ENCODE assay signal across 9 mouse cellular contexts in genomic region chr16:94632424-94632963, GRCm38 (mm10).
DNase-seq lines count a peak whose midpoint lies in the region; ATAC-seq and TF ChIP-seq lines count a peak whose summit lies in the region.
"Had no signal": no experiment of that assay in that cellular context is flagged by ENCODE, and none has a peak within 500 bp of the region (broad histone marks: within the 10 kb centered on the region; RNA-seq: fewer than 3 reads in every experiment).

No protein-coding gene starts in this region.

- ATAC-seq in heart, embryonic 14.5 days (ENCODE audit: insufficient number of reproducible peaks, insufficient read depth, low FRiP score, low read depth) = no peak
- 0 out of 2 replicates have a peak, but pooled peaks have one; percentile 20 for ATAC-seq in neural tube, embryonic 11.5 days (ENCODE audit: insufficient read depth, low FRiP score, low TSS enrichment)
- peak; percentile 24; the same call in 1 of the 2 replicates for ATAC-seq in midbrain, embryonic 11.5 days (ENCODE audit: low FRiP score)

- no peaks in the 10 kb centered on the region for H3K9me3 ChIP-seq in heart, embryonic 14.5 days (ENCODE audit: control insufficient read depth, low read length)
- no peaks in the 10 kb centered on the region for H3K9me3 ChIP-seq in neural tube, embryonic 11.5 days (ENCODE audit: control insufficient read depth, low read length)
- no peaks in the 10 kb centered on the region for H3K9me3 ChIP-seq in midbrain, embryonic 11.5 days (ENCODE audit: control insufficient read depth, low read length)
- H3K9me3 ChIP-seq: stomach, embryonic 15.5 days had no signal

- peaks cover 10% of the 10 kb centered on the region for H3K79me2 ChIP-seq in heart, adult 2 months (replicated peaks; ENCODE audit: control insufficient read depth, insufficient read depth, low read length)

- H3K36me3 ChIP-seq in heart, embryonic 14.5 days (ENCODE audit: control insufficient read depth, insufficient read depth, low read length) = no peaks in the 10 kb centered on the region
- H3K36me3 ChIP-seq in heart, adult 2 months (ENCODE audit: control insufficient read depth, insufficient read depth, low read length) = peaks cover 17% of the 10 kb centered on the region; the same call in 1 of the 2 replicates
- H3K36me3 ChIP-seq in neural tube, embryonic 11.5 days (ENCODE audit: control insufficient read depth, insufficient read depth, low read length) = no peaks in the 10 kb centered on the region
- no peaks in the 10 kb centered on the region for H3K36me3 ChIP-seq in midbrain, embryonic 11.5 days (ENCODE audit: control insufficient read depth, insufficient read depth, low read length)
- H3K36me3 ChIP-seq: stomach, embryonic 15.5 days had no signal

- no peak overlapping the region for H3K9ac ChIP-seq in heart, embryonic 14.5 days (ENCODE audit: low read length)
- H3K9ac ChIP-seq in heart, adult 2 months (ENCODE audit: low read depth, low read length) = no peak overlapping the region
- H3K9ac ChIP-seq in neural tube, embryonic 11.5 days (ENCODE audit: low read length) = no peak overlapping the region
- H3K9ac ChIP-seq in midbrain, embryonic 11.5 days (ENCODE audit: low read length) = no peak overlapping the region
- H3K9ac ChIP-seq: stomach, embryonic 15.5 days had no signal

- WGBS in heart, embryonic 14.5 days = 71% methylated on average over 6 of the region's 6 CpGs
- WGBS in heart, adult 2 months = 56% methylated on average over 6 of the region's 6 CpGs
- WGBS in neural tube, embryonic 11.5 days = 87% methylated on average over 6 of the region's 6 CpGs
- WGBS in midbrain, embryonic 11.5 days = 90% methylated on average over 6 of the region's 6 CpGs

- peaks cover 5 to 39% of the 10 kb centered on the region in 2 experiments for H3K4me1 ChIP-seq in heart, embryonic 14.5 days (ENCODE audit: control insufficient read depth in 2 of 2, insufficient read depth in 2 of 2, low read length in 2 of 2)
- H3K4me1 ChIP-seq in heart, adult 2 months (ENCODE audit: control insufficient read depth, insufficient read depth, low read length) = peaks cover 11% of the 10 kb centered on the region
- peaks cover 4% of the 10 kb centered on the region; the same call in 1 of the 2 replicates for H3K4me1 ChIP-seq in neural tube, embryonic 11.5 days (ENCODE audit: control insufficient read depth, insufficient read depth, low read length)
- 0 out of 2 replicates have a peak, but pooled peaks cover 6% of the 10 kb centered on the region for H3K4me1 ChIP-seq in midbrain, embryonic 11.5 days (ENCODE audit: control insufficient read depth, insufficient read depth, low read length)

- H3K4me2 ChIP-seq in heart, embryonic 14.5 days (ENCODE audit: low read length) = 0 out of 2 replicates have a peak overlapping the region, but pooled peaks have one; percentile 6
- no peak overlapping the region for H3K4me2 ChIP-seq in neural tube, embryonic 11.5 days (ENCODE audit: low read depth)
- no peak overlapping the region for H3K4me2 ChIP-seq in midbrain, embryonic 11.5 days
- H3K4me2 ChIP-seq: stomach, embryonic 15.5 days had no signal

- intact Hi-C loops in heart, adult 2 months (cut with DNase I) = no loop called here

- no peak for DNase-seq in heart, adult 2 months
- no peak for DNase-seq in neural tube, embryonic 11.5 days (ENCODE audit: low spot score)
- DNase-seq in neural tube, embryonic 10.5 days (ENCODE audit: extremely low spot score, low spot score) = no peak
- DNase-seq in midbrain, embryonic 11.5 days (ENCODE audit: low spot score, missing footprints) = no peak
- DNase-seq in urinary bladder, postnatal 36 days (ENCODE audit: low spot score in 2 of 2) = no peak
- DNase-seq in cerebellum, adult 9-10 months = no peak
- no peak for DNase-seq in cerebellum, postnatal 36 days

- TF ChIP-seq CTCF in heart, adult 2 months (IDR thresholded peaks at IDR 0.05) = no peak

- TF ChIP-seq POLR2A in heart, adult 2 months (IDR thresholded peaks at IDR 0.05; ENCODE audit: insufficient read depth, low read depth, low read length) = no peak

- no peak overlapping the region for H3K4me3 ChIP-seq in heart, embryonic 14.5 days (ENCODE audit: control insufficient read depth in 1 of 2, insufficient read depth in 1 of 2, low read depth in 1 of 2, low read length in 2 of 2)
- H3K4me3 ChIP-seq in heart, adult 2 months = no peak overlapping the region
- no peak overlapping the region for H3K4me3 ChIP-seq in neural tube, embryonic 11.5 days (ENCODE audit: low read depth, low read length)
- no peak overlapping the region for H3K4me3 ChIP-seq in midbrain, embryonic 11.5 days (ENCODE audit: low read depth, low read length)
- H3K4me3 ChIP-seq: stomach, embryonic 15.5 days had no signal

- H3K27me3 ChIP-seq in heart, embryonic 14.5 days (ENCODE audit: control insufficient read depth, insufficient read depth, low read length) = no peaks in the 10 kb centered on the region
- H3K27me3 ChIP-seq in heart, adult 2 months (ENCODE audit: control insufficient read depth, insufficient read depth, low read length) = no peaks in the 10 kb centered on the region
- H3K27me3 ChIP-seq in neural tube, embryonic 11.5 days (ENCODE audit: control insufficient read depth, insufficient read depth, low read length) = no peaks in the 10 kb centered on the region
- no peaks in the 10 kb centered on the region for H3K27me3 ChIP-seq in midbrain, embryonic 11.5 days (ENCODE audit: control insufficient read depth, insufficient read depth, low read length)
- H3K27me3 ChIP-seq: stomach, embryonic 15.5 days had no signal

- no peak overlapping the region for H3K27ac ChIP-seq in heart, embryonic 14.5 days (replicated peaks in 1 of 2; ENCODE audit: control insufficient read depth in 1 of 2, insufficient read depth in 1 of 2, low read depth in 2 of 2, low read length in 2 of 2)
- no peak overlapping the region for H3K27ac ChIP-seq in heart, adult 2 months
- no peak overlapping the region for H3K27ac ChIP-seq in neural tube, embryonic 11.5 days (ENCODE audit: low read depth, low read length)
- H3K27ac ChIP-seq in midbrain, embryonic 11.5 days (ENCODE audit: low read depth, low read length) = no peak overlapping the region
- H3K27ac ChIP-seq: stomach, embryonic 15.5 days had no signal

- TF ChIP-seq EP300 in heart, adult 2 months (IDR thresholded peaks at IDR 0.05; ENCODE audit: insufficient read depth, low read depth, low read length) = no peak
